Mouse (Mus musculus): ENCODE measurements around the gene Tmem270.

DNA sequence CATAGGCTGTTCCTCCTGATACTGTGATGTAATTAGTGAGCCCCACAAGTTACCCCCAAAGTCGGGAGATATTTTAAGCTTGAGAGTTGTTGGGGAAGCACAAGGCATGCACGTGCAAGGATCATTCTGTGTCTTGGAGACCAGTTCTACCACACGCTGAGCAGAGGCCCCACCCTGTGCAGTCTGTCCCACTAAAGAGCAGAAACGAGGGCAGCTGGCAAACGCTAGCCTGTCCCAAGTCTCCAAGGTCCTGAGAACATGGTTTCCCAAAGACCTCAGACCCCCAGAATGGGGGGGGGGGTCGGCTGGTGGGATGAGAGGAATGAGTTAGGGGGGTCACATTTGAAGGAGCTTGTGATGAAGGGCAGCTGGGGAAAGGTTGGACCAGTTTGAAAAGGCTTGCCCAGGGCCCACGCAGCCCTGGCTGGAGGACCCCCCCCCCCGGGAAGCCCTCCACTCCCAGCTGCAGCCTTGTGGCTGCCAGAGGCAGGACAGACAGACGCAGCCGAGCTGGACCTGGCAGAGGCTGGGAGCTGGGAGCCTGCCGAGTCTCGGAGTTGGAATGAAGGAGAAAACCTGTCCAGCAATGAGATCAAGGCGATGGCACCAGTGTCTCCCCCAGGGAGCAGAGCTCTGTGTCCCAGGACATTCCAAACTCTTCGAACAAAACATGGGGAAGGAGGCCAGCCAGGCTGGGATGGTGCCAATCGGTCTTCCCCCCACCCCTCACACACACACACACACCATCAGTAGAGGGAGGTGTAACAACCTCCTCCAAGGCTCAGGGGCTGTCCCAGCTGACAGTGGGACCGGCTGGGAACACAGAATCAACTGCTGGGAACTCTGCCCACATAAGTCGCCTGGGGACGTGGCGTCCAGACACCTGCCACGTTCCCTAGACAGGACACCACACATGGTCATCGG is 32.3 kb downstream of the Tmem270 start:
- TF ChIP-seq CTCF (IDR thresholded peaks at IDR 0.05; ENCODE audit: borderline replicate concordance, control insufficient read depth, extremely low read depth, insufficient read depth, low read length, poor library complexity) (no peak), POLR2A (IDR thresholded peaks at IDR 0.05; ENCODE audit: control insufficient read depth, extremely low read depth, insufficient read depth, low read length, poor library complexity) (no peak)

All from thymus, adult 2 months (tissue).